Mouse (Mus musculus): ENCODE data around the gene Dpyd. TPM values are rescaled to one million over a fixed set of nuclear protein-coding genes. Genes with fewer than 3 reads are reported as not detected.

Gene Dpyd
- polyA plus RNA-seq (2014; fragmentation: Illumina TruSeq; extraction: RNeasy Lipid Tissue Mini Kit (QIAGEN cat#74804); ENCODE audit: low read depth, low replicate concordance): 45.8 TPM

DNA sequence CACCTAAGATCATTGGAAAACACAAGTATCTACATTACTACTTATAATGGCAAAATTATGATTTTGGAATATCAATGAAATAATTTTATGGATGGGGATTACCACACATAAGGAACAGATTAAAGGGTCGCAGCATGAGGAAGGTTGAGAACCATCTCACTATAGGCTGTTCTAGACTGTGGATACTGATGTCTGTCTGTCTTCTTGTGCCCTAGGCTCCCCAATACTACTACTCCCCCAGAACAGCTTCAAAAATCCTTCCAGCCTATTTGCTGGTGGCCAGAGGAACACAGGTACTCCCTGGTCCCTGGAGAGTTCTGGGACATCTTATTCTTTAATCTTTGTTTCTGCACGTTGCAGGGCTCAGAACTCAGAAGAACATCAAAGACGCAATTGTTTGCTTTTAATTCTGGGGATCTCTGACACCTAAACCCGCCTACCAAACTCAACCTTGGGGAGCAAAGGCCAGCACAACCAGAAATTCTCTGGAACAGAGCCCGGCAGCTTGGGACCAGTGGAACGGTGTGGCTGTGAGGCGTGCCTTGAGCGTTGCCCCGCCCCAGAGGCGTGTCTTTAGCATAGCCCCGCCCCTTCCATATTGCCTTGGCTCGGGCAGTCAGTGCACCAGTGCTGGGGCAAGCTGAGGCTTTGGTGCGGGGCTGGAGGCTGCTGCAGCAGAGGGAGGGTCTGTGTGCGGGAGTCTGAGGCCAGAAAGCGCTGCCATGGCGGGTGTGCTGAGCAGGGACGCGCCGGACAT, at the start of gene Dpyd:
Dpyd (plus strand) TSS at position 576 of the 757 bp plus-strand sequence.

All from adrenal gland, adult 10 weeks (tissue).